Mouse (Mus musculus): ENCODE measurements around the gene Slbp. TPM values are rescaled to one million over a fixed set of nuclear protein-coding genes. Genes with fewer than 3 reads are reported as not detected.

Slbp gene
- polyA plus RNA-seq (2015; fragmentation: Nextera tagmentation; extraction: Ambion mirVana), result 214 and 245 TPM in 2 replicates

- Histone ChIP-seq H3K9ac (ENCODE audit: low read depth, low read length) (peak within 1 kb of the TSS; percentile 85), H3K4me3 (ENCODE audit: low read depth, low read length) (peak within 1 kb of the TSS; percentile 83), H3K36me3 (ENCODE audit: control insufficient read depth, insufficient read depth) (peaks cover 43% of the 10 kb centered on the region), H3K9me3 (replicated peaks; ENCODE audit: control insufficient read depth, low read length) (no peaks in the 10 kb centered on the region), H3K4me2 (ENCODE audit: low read depth, low read length) (peak within 1 kb of the TSS; percentile 78), H3K4me1 (ENCODE audit: control insufficient read depth, low read depth, low read length) (peaks cover 59% of the 10 kb centered on the region), H3K27ac (ENCODE audit: low read length) (peak within 1 kb of the TSS; percentile 86), H3K27me3 (ENCODE audit: control insufficient read depth, insufficient read depth, low read depth, low read length) (no peaks in the 10 kb centered on the region)
- ATAC-seq (ENCODE audit: low read depth), result peak; percentile 91
- under 1% methylated on average over 82 of the region's 82 CpGs for WGBS (ENCODE audit: insufficient replicate concordance)
Observed at GRCm38 (mm10) chr5:33651921-33652782, at the start of gene Slbp. Slbp (minus strand) TSS chr5:33652574.

DNA sequence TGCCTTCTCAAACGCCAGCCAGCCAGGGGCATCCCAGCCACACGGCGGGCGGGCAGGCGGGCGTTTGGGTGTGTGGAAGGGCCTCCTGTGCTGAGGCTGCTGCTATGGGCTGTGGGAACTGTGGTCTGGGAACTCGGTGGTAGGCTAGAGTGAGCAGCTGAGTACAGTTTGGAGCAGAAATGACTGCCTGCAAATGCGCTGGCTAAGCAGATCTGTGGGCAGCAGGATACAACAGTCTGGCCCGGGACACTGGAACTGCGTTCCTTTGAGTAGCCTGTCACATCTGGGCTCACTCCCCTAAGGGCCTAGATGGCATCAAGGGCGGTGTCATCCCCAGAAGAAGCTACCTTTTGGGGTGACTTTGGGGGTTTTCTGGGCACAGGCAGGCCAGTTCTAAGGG lies 49.5 kb upstream of the Slbp start:
- Histone ChIP-seq H3K9ac (ENCODE audit: low read depth, low read length) (no peak overlapping the region), H3K9me3 (replicated peaks; ENCODE audit: control insufficient read depth, low read length) (no peaks in the 10 kb centered on the region), H3K36me3 (ENCODE audit: control insufficient read depth, insufficient read depth) (no peaks in the 10 kb centered on the region), H3K4me2 (ENCODE audit: low read depth, low read length) (no peak overlapping the region), H3K4me1 (ENCODE audit: control insufficient read depth, low read depth, low read length) (peaks cover 5% of the 10 kb centered on the region), H3K27me3 (ENCODE audit: control insufficient read depth, insufficient read depth, low read depth, low read length) (no peaks in the 10 kb centered on the region), H3K4me3 (ENCODE audit: low read depth, low read length) (no peak overlapping the region), H3K27ac (ENCODE audit: low read length) (no peak overlapping the region)
- ATAC-seq (ENCODE audit: low read depth), result no peak
- WGBS (ENCODE audit: insufficient replicate concordance), result 69% methylated on average over 11 of the region's 11 CpGs

DNA sequence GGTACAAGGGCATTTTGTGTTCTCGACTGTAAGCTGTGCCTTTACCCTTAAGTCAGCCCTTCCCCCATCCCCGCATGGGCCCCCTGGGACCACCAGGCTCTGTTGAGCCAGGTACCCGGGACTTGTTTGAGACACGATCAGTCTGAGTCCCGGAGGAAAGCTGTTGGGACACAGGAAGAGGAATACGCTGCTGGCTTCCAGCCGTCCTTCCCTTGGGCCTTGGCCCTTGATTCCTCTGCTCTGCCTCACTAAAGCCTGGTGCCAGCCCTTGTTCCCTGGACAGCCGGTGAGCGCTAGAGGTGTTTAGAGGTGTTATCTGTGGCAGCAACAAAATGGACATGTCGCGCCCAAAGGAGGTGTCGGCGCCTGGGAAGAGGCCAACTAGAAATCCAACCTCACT lies 47.6 kb upstream of the Slbp start:
- H3K9ac ChIP-seq (ENCODE audit: low read depth, low read length), result no peak overlapping the region
- H3K27ac ChIP-seq (ENCODE audit: low read length), result no peak overlapping the region
- no peak overlapping the region for H3K4me3 ChIP-seq (ENCODE audit: low read depth, low read length)
- peaks cover 12% of the 10 kb centered on the region for H3K27me3 ChIP-seq (ENCODE audit: control insufficient read depth, insufficient read depth, low read depth, low read length)
- 46% methylated on average over 13 of the region's 13 CpGs for WGBS (ENCODE audit: insufficient replicate concordance)
- ATAC-seq (ENCODE audit: low read depth), result no peak
- H3K4me1 ChIP-seq (ENCODE audit: control insufficient read depth, low read depth, low read length), result peaks cover 12% of the 10 kb centered on the region
- no peaks in the 10 kb centered on the region for H3K36me3 ChIP-seq (ENCODE audit: control insufficient read depth, insufficient read depth)
- no peak overlapping the region for H3K4me2 ChIP-seq (ENCODE audit: low read depth, low read length)
- no peaks in the 10 kb centered on the region for H3K9me3 ChIP-seq (replicated peaks; ENCODE audit: control insufficient read depth, low read length)

GRCm38 (mm10) chr5:33698669-33699068 lies 46.3 kb upstream of the Slbp start:
- H3K4me1 ChIP-seq (ENCODE audit: control insufficient read depth, low read depth, low read length), result peaks cover 12% of the 10 kb centered on the region
- no peak overlapping the region for H3K4me3 ChIP-seq (ENCODE audit: low read depth, low read length)
- 71% methylated on average over 5 of the region's 5 CpGs for WGBS (ENCODE audit: insufficient replicate concordance)
- no peaks in the 10 kb centered on the region for H3K9me3 ChIP-seq (replicated peaks; ENCODE audit: control insufficient read depth, low read length)
- H3K27me3 ChIP-seq (ENCODE audit: control insufficient read depth, insufficient read depth, low read depth, low read length), result peaks cover 24% of the 10 kb centered on the region
- H3K27ac ChIP-seq (ENCODE audit: low read length), result no peak overlapping the region
- no peak for ATAC-seq (ENCODE audit: low read depth)
- H3K9ac ChIP-seq (ENCODE audit: low read depth, low read length), result no peak overlapping the region
- H3K36me3 ChIP-seq (ENCODE audit: control insufficient read depth, insufficient read depth), result no peaks in the 10 kb centered on the region
- H3K4me2 ChIP-seq (ENCODE audit: low read depth, low read length), result no peak overlapping the region

GRCm38 (mm10) chr5:33697947-33698512 lies 45.7 kb upstream of the Slbp start:
- Histone ChIP-seq H3K9me3 (replicated peaks; ENCODE audit: control insufficient read depth, low read length) (no peaks in the 10 kb centered on the region), H3K4me1 (ENCODE audit: control insufficient read depth, low read depth, low read length) (peaks cover 12% of the 10 kb centered on the region), H3K4me2 (ENCODE audit: low read depth, low read length) (no peak overlapping the region), H3K9ac (ENCODE audit: low read depth, low read length) (no peak overlapping the region), H3K36me3 (ENCODE audit: control insufficient read depth, insufficient read depth) (no peaks in the 10 kb centered on the region), H3K27me3 (ENCODE audit: control insufficient read depth, insufficient read depth, low read depth, low read length) (peaks cover 27% of the 10 kb centered on the region), H3K4me3 (ENCODE audit: low read depth, low read length) (no peak overlapping the region), H3K27ac (ENCODE audit: low read length) (no peak overlapping the region)
- ATAC-seq (ENCODE audit: low read depth), result no peak
- 49% methylated on average over 13 of the region's 13 CpGs for WGBS (ENCODE audit: insufficient replicate concordance)

GRCm38 (mm10) chr5:33697534-33697933 lies 45.2 kb upstream of the Slbp start:
- H3K27me3 ChIP-seq (ENCODE audit: control insufficient read depth, insufficient read depth, low read depth, low read length), result peaks cover 31% of the 10 kb centered on the region
- no peaks in the 10 kb centered on the region for H3K9me3 ChIP-seq (replicated peaks; ENCODE audit: control insufficient read depth, low read length)
- no peak overlapping the region for H3K4me3 ChIP-seq (ENCODE audit: low read depth, low read length)
- ATAC-seq (ENCODE audit: low read depth), result no peak
- no peaks in the 10 kb centered on the region for H3K36me3 ChIP-seq (ENCODE audit: control insufficient read depth, insufficient read depth)
- no peak overlapping the region for H3K9ac ChIP-seq (ENCODE audit: low read depth, low read length)
- peaks cover 13% of the 10 kb centered on the region for H3K4me1 ChIP-seq (ENCODE audit: control insufficient read depth, low read depth, low read length)
- H3K27ac ChIP-seq (ENCODE audit: low read length), result no peak overlapping the region
- H3K4me2 ChIP-seq (ENCODE audit: low read depth, low read length), result no peak overlapping the region
- 50% methylated on average over 1 of the region's 1 CpGs for WGBS (ENCODE audit: insufficient replicate concordance)

GRCm38 (mm10) chr5:33696430-33696829 lies 44.1 kb upstream of the Slbp start:
- Histone ChIP-seq H3K4me2 (ENCODE audit: low read depth, low read length) (no peak overlapping the region), H3K27ac (ENCODE audit: low read length) (no peak overlapping the region), H3K4me3 (ENCODE audit: low read depth, low read length) (no peak overlapping the region), H3K27me3 (ENCODE audit: control insufficient read depth, insufficient read depth, low read depth, low read length) (peaks cover 36% of the 10 kb centered on the region), H3K36me3 (ENCODE audit: control insufficient read depth, insufficient read depth) (no peaks in the 10 kb centered on the region), H3K4me1 (ENCODE audit: control insufficient read depth, low read depth, low read length) (peaks cover 15% of the 10 kb centered on the region), H3K9ac (ENCODE audit: low read depth, low read length) (no peak overlapping the region), H3K9me3 (replicated peaks; ENCODE audit: control insufficient read depth, low read length) (no peaks in the 10 kb centered on the region)
- no peak for ATAC-seq (ENCODE audit: low read depth)
- WGBS (ENCODE audit: insufficient replicate concordance), result 48% methylated on average over 5 of the region's 5 CpGs

DNA sequence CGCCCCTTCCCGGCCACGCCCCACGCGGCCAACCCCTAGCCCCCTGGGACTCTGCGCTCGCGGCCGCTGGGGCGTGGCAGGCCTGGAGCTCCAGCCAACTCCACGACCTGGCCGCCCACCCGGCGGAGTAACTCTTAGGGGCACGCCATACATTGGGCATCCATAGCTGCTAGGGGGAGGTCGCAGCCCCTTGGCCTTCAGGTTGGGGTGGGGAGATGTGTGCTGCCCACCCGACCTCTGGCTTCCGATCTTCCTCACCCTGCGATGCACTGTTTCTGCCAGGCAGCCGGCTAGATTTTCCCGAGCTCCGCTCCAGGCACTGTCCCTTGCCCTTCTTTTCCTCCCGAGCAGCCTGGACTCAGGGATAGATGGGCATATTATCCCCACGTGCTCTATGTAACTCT lies 43.3 kb upstream of the Slbp start:
- peaks cover 36% of the 10 kb centered on the region for H3K27me3 ChIP-seq (ENCODE audit: control insufficient read depth, insufficient read depth, low read depth, low read length)
- H3K4me3 ChIP-seq (ENCODE audit: low read depth, low read length), result peak overlapping the region; percentile 44
- peak; percentile 12; the same call in 1 of the 2 replicates for ATAC-seq (ENCODE audit: low read depth)
- H3K9me3 ChIP-seq (replicated peaks; ENCODE audit: control insufficient read depth, low read length), result no peaks in the 10 kb centered on the region
- peaks cover 15% of the 10 kb centered on the region for H3K4me1 ChIP-seq (ENCODE audit: control insufficient read depth, low read depth, low read length)
- peak overlapping the region; percentile 63 for H3K4me2 ChIP-seq (ENCODE audit: low read depth, low read length)
- no peak overlapping the region for H3K27ac ChIP-seq (ENCODE audit: low read length)
- H3K36me3 ChIP-seq (ENCODE audit: control insufficient read depth, insufficient read depth), result no peaks in the 10 kb centered on the region
- 9% methylated on average over 24 of the region's 24 CpGs for WGBS (ENCODE audit: insufficient replicate concordance)
- peak overlapping the region; percentile 52 for H3K9ac ChIP-seq (ENCODE audit: low read depth, low read length)

All from liver, embryonic 16.5 days (tissue).